ENCODE assay signal across 8 mouse cellular contexts in genomic region chr7:16848579-16848978, GRCm38 (mm10). TPM values are rescaled to one million over a fixed set of nuclear protein-coding genes. Genes with fewer than 3 reads are reported as not detected.
A peak's percentile ranks its signal among the peaks of the same experiment; 100 is the strongest.
DNase-seq lines count a peak whose midpoint lies in the region; ATAC-seq and TF ChIP-seq lines count a peak whose summit lies in the region.

No protein-coding gene starts in this region.

- peak; percentile 57 for DNase-seq in forebrain, embryonic 10.5 days (ENCODE audit: extremely low spot score, low spot score)
- peak; percentile 25 to 45 for DNase-seq in spleen, adult 18-20 months
- DNase-seq in spleen, adult 12 weeks (ENCODE audit: low spot score): no peak
- DNase-seq in layer of hippocampus, adult 9-10 months (ENCODE audit: low spot score): peak; percentile 57
- peak; percentile 48 for DNase-seq in mesoderm, embryonic 11.5 days (ENCODE audit: low read depth, low spot score)
- DNase-seq in thymus, postnatal 25 days: peak; percentile 58

- TF ChIP-seq CTCF in embryonic fibroblast, embryonic 13.5 days (IDR thresholded peaks at IDR 0.05; ENCODE audit: borderline replicate concordance, insufficient read depth, low read length): peak; percentile 48; the same call in 1 of the 2 replicates

- no peak overlapping the region for H3K4me3 ChIP-seq in forebrain, embryonic 10.5 days
- H3K4me3 ChIP-seq in forebrain, embryonic 13.5 days: no peak overlapping the region
- H3K4me3 ChIP-seq in embryonic fibroblast, embryonic 13.5 days (ENCODE audit: insufficient read depth, low read length): no peak overlapping the region

- 11% methylated on average over 17 of the region's 17 CpGs for WGBS in forebrain, embryonic 10.5 days
- 17% methylated on average over 17 of the region's 17 CpGs for WGBS in forebrain, embryonic 13.5 days

- ATAC-seq in forebrain, embryonic 13.5 days: no peak

- peaks cover 55% of the 10 kb centered on the region for H3K36me3 ChIP-seq in forebrain, embryonic 10.5 days (replicated peaks)
- H3K36me3 ChIP-seq in forebrain, embryonic 13.5 days (ENCODE audit: poor library complexity, severe bottlenecking): peaks cover 46% of the 10 kb centered on the region

- H3K27me3 ChIP-seq in forebrain, embryonic 10.5 days (ENCODE audit: poor library complexity, severe bottlenecking): peaks cover 13% of the 10 kb centered on the region; the same call in 1 of the 2 replicates
- no peaks in the 10 kb centered on the region for H3K27me3 ChIP-seq in forebrain, embryonic 13.5 days

- no peak overlapping the region for H3K27ac ChIP-seq in forebrain, embryonic 10.5 days
- no peak overlapping the region for H3K27ac ChIP-seq in forebrain, embryonic 13.5 days
- H3K27ac ChIP-seq in embryonic fibroblast, embryonic 13.5 days (ENCODE audit: insufficient read depth, low read length): no peak overlapping the region

- H3K4me1 ChIP-seq in forebrain, embryonic 10.5 days: peaks cover 30% of the 10 kb centered on the region
- peaks cover 26% of the 10 kb centered on the region for H3K4me1 ChIP-seq in forebrain, embryonic 13.5 days
- H3K4me1 ChIP-seq in embryonic fibroblast, embryonic 13.5 days (ENCODE audit: control insufficient read depth, insufficient read depth, low read length): no peaks in the 10 kb centered on the region

- H3K9ac ChIP-seq in forebrain, embryonic 13.5 days: no peak overlapping the region

- no peaks in the 10 kb centered on the region for H3K9me3 ChIP-seq in forebrain, embryonic 10.5 days
- no peaks in the 10 kb centered on the region for H3K9me3 ChIP-seq in forebrain, embryonic 13.5 days (replicated peaks)

- TF ChIP-seq POLR2A in embryonic fibroblast, embryonic 13.5 days (IDR thresholded peaks at IDR 0.05; ENCODE audit: low read depth, low read length): no peak

- H3K4me2 ChIP-seq in forebrain, embryonic 13.5 days: no peak overlapping the region

RNA-seq across cellular contexts. Expression of gene Prkd2, which starts 5.9 kb away (rescaled TPM):
- 9.6 and 10.7 TPM in 2 replicates for polyA plus RNA-seq in forebrain, embryonic 10.5 days (2016; fragmentation: Nextera tagmentation; extraction: Ambion mirVana)
- 7.7 and 8.3 TPM in 2 replicates for polyA plus RNA-seq in forebrain, embryonic 13.5 days (2015; fragmentation: Nextera tagmentation; extraction: Ambion mirVana)
- 17.2 and 17.8 TPM in 2 replicates for polyA plus RNA-seq in embryonic fibroblast, embryonic 13.5 days (2011; ENCODE audit: insufficient read length, low read depth, missing spikeins)

RNA-seq across cellular contexts. Expression of gene Dact3, which starts 26.5 kb away (rescaled TPM):
- polyA plus RNA-seq in forebrain, embryonic 10.5 days (2016; fragmentation: Nextera tagmentation; extraction: Ambion mirVana): 1.9 and 2.2 TPM in 2 replicates
- 2.0 and 2.3 TPM in 2 replicates for polyA plus RNA-seq in forebrain, embryonic 13.5 days (2015; fragmentation: Nextera tagmentation; extraction: Ambion mirVana)
- polyA plus RNA-seq in embryonic fibroblast, embryonic 13.5 days (2011; ENCODE audit: insufficient read length, low read depth, missing spikeins): 34.8 and 37.3 TPM in 2 replicates

RNA-seq across cellular contexts. Expression of gene Fkrp, which starts 32.0 kb away (rescaled TPM):
- polyA plus RNA-seq in forebrain, embryonic 10.5 days (2016; fragmentation: Nextera tagmentation; extraction: Ambion mirVana): 26.3 and 27.2 TPM in 2 replicates
- polyA plus RNA-seq in forebrain, embryonic 13.5 days (2015; fragmentation: Nextera tagmentation; extraction: Ambion mirVana): 24.0 and 28.0 TPM in 2 replicates
- 21.0 and 25.2 TPM in 2 replicates for polyA plus RNA-seq in embryonic fibroblast, embryonic 13.5 days (2011; ENCODE audit: insufficient read length, low read depth, missing spikeins)

RNA-seq across cellular contexts. Expression of gene Strn4, which starts 32.9 kb away (rescaled TPM):
- polyA plus RNA-seq in forebrain, embryonic 10.5 days (2016; fragmentation: Nextera tagmentation; extraction: Ambion mirVana): 120 and 122 TPM in 2 replicates
- 147 and 164 TPM in 2 replicates for polyA plus RNA-seq in forebrain, embryonic 13.5 days (2015; fragmentation: Nextera tagmentation; extraction: Ambion mirVana)
- polyA plus RNA-seq in embryonic fibroblast, embryonic 13.5 days (2011; ENCODE audit: insufficient read length, low read depth, missing spikeins): 58.4 and 67.1 TPM in 2 replicates

RNA-seq across cellular contexts. Expression of gene Gng8, which starts 43.0 kb away (rescaled TPM):
- 5.5 and 6.6 TPM in 2 replicates for polyA plus RNA-seq in forebrain, embryonic 10.5 days (2016; fragmentation: Nextera tagmentation; extraction: Ambion mirVana)
- polyA plus RNA-seq in forebrain, embryonic 13.5 days (2015; fragmentation: Nextera tagmentation; extraction: Ambion mirVana): 9.2 and 18.2 TPM in 2 replicates
- 24.1 and 24.7 TPM in 2 replicates for polyA plus RNA-seq in embryonic fibroblast, embryonic 13.5 days (2011; ENCODE audit: insufficient read length, low read depth, missing spikeins)

Comparison
In these comparisons a context has a peak if more than half of its experiments do, and no peak if none do; other contexts are left out.
1. RNA of gene Dact3, which starts 26.5 kb away (polyA plus RNA-seq): 34.8 to 37.3 TPM in embryonic fibroblast, embryonic 13.5 days; 2.0 to 2.3 TPM in forebrain, embryonic 13.5 days and 1.9 to 2.2 TPM in forebrain, embryonic 10.5 days; every median in the first group is over 10 times any median in the second.